Mouse (Mus musculus): ENCODE data around the gene Pla2g16.

Pla2g16 gene

GRCm38 (mm10) chr19:7557328-7557822 lies at the start of gene Pla2g16:
TSS of gene Pla2g16 (plus strand) at chr19:7557459.
- peak; percentile 39 to 62 for DNase-seq

GRCm38 (mm10) chr19:7508026-7508425 lies 49.2 kb upstream of the Pla2g16 start:
- DNase-seq = peak in 1 of 2 experiments; percentile 26

GRCm38 (mm10) chr19:7516437-7516836 lies 40.8 kb upstream of the Pla2g16 start:
- no peak for DNase-seq

- no peak for DNase-seq
These were observed 35.6 kb upstream of the Pla2g16 start for GRCm38 (mm10) chr19:7521619-7522018.

GRCm38 (mm10) chr19:7522856-7523255 lies 34.4 kb upstream of the Pla2g16 start:
- no peak for DNase-seq

- peak in 1 of 2 experiments; percentile 33 for DNase-seq
These were observed 34.0 kb upstream of the Pla2g16 start for GRCm38 (mm10) chr19:7523292-7523691.

GRCm38 (mm10) chr19:7523781-7524180 lies 33.5 kb upstream of the Pla2g16 start:
- DNase-seq = no peak

- no peak for DNase-seq
These were observed 32.4 kb upstream of the Pla2g16 start for GRCm38 (mm10) chr19:7524879-7525278.

GRCm38 (mm10) chr19:7528639-7529428 lies 28.4 kb upstream of the Pla2g16 start:
- DNase-seq = peak; percentile 23 to 62

- no peak for DNase-seq
These were observed 25.4 kb upstream of the Pla2g16 start for GRCm38 (mm10) chr19:7531906-7532305.

GRCm38 (mm10) chr19:7533891-7534290 lies 23.4 kb upstream of the Pla2g16 start:
- no peak for DNase-seq

GRCm38 (mm10) chr19:7548924-7549323 lies 8.3 kb upstream of the Pla2g16 start:
- no peak for DNase-seq

GRCm38 (mm10) chr19:7551550-7552300 lies 5.5 kb upstream of the Pla2g16 start:
- no peak for DNase-seq

GRCm38 (mm10) chr19:7552301-7552673 lies 5.0 kb upstream of the Pla2g16 start:
- DNase-seq = no peak

GRCm38 (mm10) chr19:7553441-7553840 lies 3.8 kb upstream of the Pla2g16 start:
- DNase-seq = no peak

GRCm38 (mm10) chr19:7554881-7555280 lies 2.4 kb upstream of the Pla2g16 start:
- no peak for DNase-seq

- DNase-seq = no peak
These were observed 618 bp upstream of the Pla2g16 start for GRCm38 (mm10) chr19:7556641-7557040.

- DNase-seq = peak in 1 of 2 experiments; percentile 16
These were observed 585 bp downstream of the Pla2g16 start for GRCm38 (mm10) chr19:7557844-7558243.

- no peak for DNase-seq
These were observed 1.4 kb downstream of the Pla2g16 start for GRCm38 (mm10) chr19:7558675-7559074.

GRCm38 (mm10) chr19:7559986-7560385 lies 2.7 kb downstream of the Pla2g16 start:
- DNase-seq = no peak

GRCm38 (mm10) chr19:7561456-7561855 lies 4.2 kb downstream of the Pla2g16 start:
- no peak for DNase-seq

GRCm38 (mm10) chr19:7562601-7563129 lies 5.4 kb downstream of the Pla2g16 start:
- no peak for DNase-seq

GRCm38 (mm10) chr19:7563676-7564075 lies 6.4 kb downstream of the Pla2g16 start:
- no peak for DNase-seq

GRCm38 (mm10) chr19:7564457-7564856 lies 7.2 kb downstream of the Pla2g16 start:
- no peak for DNase-seq

Measured in spleen, adult 18-20 months (tissue).